Mouse (Mus musculus): ENCODE results near the gene Ing5. TPM values are rescaled to one million over a fixed set of nuclear protein-coding genes. Genes with fewer than 3 reads are reported as not detected.
"Not testable (repeated sequence)": the region's sequence is repeated elsewhere in the genome, so short reads cannot be mapped to it uniquely, and the experiment has no call there.

Gene Ing5
- polyA plus RNA-seq, 1 experiment, result not detected

DNA sequence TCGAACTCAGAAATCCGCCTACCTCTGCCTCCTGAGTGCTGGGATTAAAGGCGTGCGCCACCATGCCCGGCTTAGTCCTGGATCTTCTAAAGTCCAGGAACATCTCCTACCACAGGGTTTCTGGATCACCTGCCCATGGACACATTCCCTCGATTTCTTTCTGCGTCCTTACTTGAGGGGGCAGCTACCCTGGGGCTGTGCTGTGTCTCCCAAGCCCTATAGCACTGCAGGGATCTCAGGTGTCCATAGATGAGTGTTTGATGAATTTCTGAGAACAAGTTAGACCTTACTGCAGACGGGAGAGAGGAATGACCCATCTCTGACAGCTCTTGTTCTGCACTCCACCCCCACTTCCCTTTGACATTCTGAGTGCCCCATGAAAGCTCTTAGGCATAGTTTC lies 33.6 kb downstream of the Ing5 start:
- Histone ChIP-seq H3K4me3 (ENCODE audit: insufficient read depth, low read depth, low read length) (no peak overlapping the region), H3K27ac (ENCODE audit: insufficient read depth, low read depth, low read length) (no peak overlapping the region), H3K4me1 (ENCODE audit: control insufficient read depth, insufficient read depth, low read length) (no peaks in the 10 kb centered on the region)
- WGBS, result 95% methylated on average over 8 of the region's 8 CpGs
- TF ChIP-seq POLR2A (IDR thresholded peaks at IDR 0.05; ENCODE audit: insufficient read depth, low read depth, low read length) (no peak), CTCF (IDR thresholded peaks at IDR 0.05; ENCODE audit: insufficient read depth, low read depth, low read length) (no peak)

- H3K4me1 ChIP-seq (ENCODE audit: control insufficient read depth, insufficient read depth, low read length); H3K27ac ChIP-seq (ENCODE audit: insufficient read depth, low read depth, low read length): not testable (repeated sequence)
- 92% methylated on average over 8 of the region's 8 CpGs for WGBS
These were observed 34.8 kb downstream of the Ing5 start for GRCm38 (mm10) chr1:93838569-93838968.

GRCm38 (mm10) chr1:93845766-93846366 lies 42.1 kb downstream of the Ing5 start:
- 75% methylated on average over 1 of the region's 3 CpGs for WGBS
- not testable (repeated sequence) for H3K4me1 ChIP-seq (ENCODE audit: control insufficient read depth, insufficient read depth, low read length)

More at GRCm38 (mm10) chr1:93838569-93838968, 34.8 kb downstream of the Ing5 start:
- H3K4me3 ChIP-seq (ENCODE audit: insufficient read depth, low read depth, low read length), result not testable (repeated sequence)

GRCm38 (mm10) chr1:93855790-93856189 lies 52.0 kb downstream of the Ing5 start:
- 90% methylated on average over 4 of the region's 4 CpGs for WGBS
- not testable (repeated sequence) for H3K4me3 ChIP-seq (ENCODE audit: insufficient read depth, low read depth, low read length); H3K27ac ChIP-seq (ENCODE audit: insufficient read depth, low read depth, low read length); H3K4me1 ChIP-seq (ENCODE audit: control insufficient read depth, insufficient read depth, low read length)

More at GRCm38 (mm10) chr1:93845766-93846366, 42.1 kb downstream of the Ing5 start:
- not testable (repeated sequence) for H3K4me3 ChIP-seq (ENCODE audit: insufficient read depth, low read depth, low read length); H3K27ac ChIP-seq (ENCODE audit: insufficient read depth, low read depth, low read length)

DNA sequence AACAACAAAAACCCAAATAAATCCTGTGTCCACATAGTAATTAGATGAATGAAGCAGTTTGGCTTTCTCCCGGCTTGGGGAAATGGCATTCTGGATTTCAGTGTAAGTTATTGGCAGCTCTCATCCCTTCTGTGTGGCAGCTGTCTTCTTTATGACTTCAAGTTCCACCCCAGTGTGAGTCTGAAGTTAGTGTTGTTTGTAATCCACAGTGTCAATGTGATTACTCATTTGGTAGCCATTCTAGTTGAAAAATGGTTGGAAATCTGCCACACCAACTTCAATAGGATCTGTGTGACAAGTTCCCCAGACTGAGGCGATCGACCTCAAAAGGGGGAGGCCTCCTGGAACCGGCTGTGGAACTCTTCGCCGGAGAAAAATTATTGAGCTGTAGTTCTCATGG lies 53.6 kb downstream of the Ing5 start:
- TF ChIP-seq CTCF (IDR thresholded peaks at IDR 0.05; ENCODE audit: insufficient read depth, low read depth, low read length) (no peak), POLR2A (IDR thresholded peaks at IDR 0.05; ENCODE audit: insufficient read depth, low read depth, low read length) (no peak)
- H3K4me1 ChIP-seq (ENCODE audit: control insufficient read depth, insufficient read depth, low read length), result no peaks in the 10 kb centered on the region
- H3K4me3 ChIP-seq (ENCODE audit: insufficient read depth, low read depth, low read length), result no peak overlapping the region
- 21% methylated on average over 6 of the region's 6 CpGs for WGBS
- H3K27ac ChIP-seq (ENCODE audit: insufficient read depth, low read depth, low read length), result no peak overlapping the region

- 71% methylated on average over 3 of the region's 3 CpGs for WGBS
- TF ChIP-seq POLR2A (IDR thresholded peaks at IDR 0.05; ENCODE audit: insufficient read depth, low read depth, low read length) (no peak), CTCF (IDR thresholded peaks at IDR 0.05; ENCODE audit: insufficient read depth, low read depth, low read length) (no peak)
- no peak overlapping the region for H3K4me3 ChIP-seq (ENCODE audit: insufficient read depth, low read depth, low read length)
These were observed 54.2 kb downstream of the Ing5 start for GRCm38 (mm10) chr1:93857991-93858390.

GRCm38 (mm10) chr1:93859619-93860018 lies 55.9 kb downstream of the Ing5 start:
- Histone ChIP-seq H3K4me3 (ENCODE audit: insufficient read depth, low read depth, low read length) (no peak overlapping the region), H3K27ac (ENCODE audit: insufficient read depth, low read depth, low read length) (no peak overlapping the region), H3K4me1 (ENCODE audit: control insufficient read depth, insufficient read depth, low read length) (no peaks in the 10 kb centered on the region)
- TF ChIP-seq CTCF (IDR thresholded peaks at IDR 0.05; ENCODE audit: insufficient read depth, low read depth, low read length) (no peak), POLR2A (IDR thresholded peaks at IDR 0.05; ENCODE audit: insufficient read depth, low read depth, low read length) (no peak)

More at GRCm38 (mm10) chr1:93857991-93858390, 54.2 kb downstream of the Ing5 start:
- Histone ChIP-seq H3K4me1 (ENCODE audit: control insufficient read depth, insufficient read depth, low read length) (no peaks in the 10 kb centered on the region), H3K27ac (ENCODE audit: insufficient read depth, low read depth, low read length) (no peak overlapping the region)

DNA sequence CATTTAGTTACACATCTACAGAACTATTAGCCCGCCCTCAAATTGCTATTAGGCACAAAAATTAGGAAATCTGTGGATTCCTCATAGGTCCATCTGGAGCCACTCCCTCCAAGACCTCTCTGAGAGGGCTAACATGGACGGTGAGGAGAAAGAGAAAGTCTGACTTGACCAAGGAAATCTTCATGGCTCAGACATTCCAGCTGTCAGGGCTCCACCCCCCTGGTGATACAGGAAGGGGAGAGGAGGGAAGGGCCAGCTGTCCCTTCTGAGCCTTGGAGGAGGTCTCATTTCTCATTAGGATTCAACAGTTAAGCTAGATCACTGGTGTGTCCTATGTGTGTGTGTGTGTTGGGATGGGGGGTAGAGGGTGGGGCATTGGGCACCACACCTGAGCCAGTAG lies 57.3 kb downstream of the Ing5 start, which contains the start of gene Gal3st2:
TSS of gene Gal3st2 (plus strand) at position 259 of the 400 bp plus-strand sequence.
- not testable (repeated sequence) for H3K4me1 ChIP-seq (ENCODE audit: control insufficient read depth, insufficient read depth, low read length); H3K4me3 ChIP-seq (ENCODE audit: insufficient read depth, low read depth, low read length); H3K27ac ChIP-seq (ENCODE audit: insufficient read depth, low read depth, low read length)
- 74% methylated on average over 2 of the region's 2 CpGs for WGBS

Other genes starting within 250 kb of the Ing5 start
- not detected in 2 replicates for gene Stk25, start 145.3 kb upstream of the Ing5 start, polyA plus RNA-seq (2012; ENCODE audit: insufficient read depth, insufficient read length, low replicate concordance, missing spikeins)
- not detected in 2 replicates for gene Bok, start 118.3 kb upstream of the Ing5 start, polyA plus RNA-seq (2012; ENCODE audit: insufficient read depth, insufficient read length, low replicate concordance, missing spikeins)
- not detected in 2 replicates for gene Atg4b, start 52.5 kb upstream of the Ing5 start, polyA plus RNA-seq (2012; ENCODE audit: insufficient read depth, insufficient read length, low replicate concordance, missing spikeins)
- not detected in 2 replicates for gene Thap4, start 49.1 kb upstream of the Ing5 start, polyA plus RNA-seq (2012; ENCODE audit: insufficient read depth, insufficient read length, low replicate concordance, missing spikeins)
- gene Dtymk, start 2.0 kb upstream of the Ing5 start, polyA plus RNA-seq (2012; ENCODE audit: insufficient read depth, insufficient read length, low replicate concordance, missing spikeins), result not detected in 2 replicates
- gene D2hgdh, start 20.9 kb downstream of the Ing5 start, polyA plus RNA-seq (2012; ENCODE audit: insufficient read depth, insufficient read length, low replicate concordance, missing spikeins), result not detected in 2 replicates
- not detected in 2 replicates for gene Gal3st2, start 57.3 kb downstream of the Ing5 start, polyA plus RNA-seq (2012; ENCODE audit: insufficient read depth, insufficient read length, low replicate concordance, missing spikeins)
- gene Gal3st2b, start 114.3 kb downstream of the Ing5 start, polyA plus RNA-seq (2012; ENCODE audit: insufficient read depth, insufficient read length, low replicate concordance, missing spikeins), result not detected in 2 replicates
- gene Gal3st2c, start 186.5 kb downstream of the Ing5 start, polyA plus RNA-seq (2012; ENCODE audit: insufficient read depth, insufficient read length, low replicate concordance, missing spikeins), result not detected in 2 replicates
- gene Neu4, start 216.5 kb downstream of the Ing5 start, polyA plus RNA-seq (2012; ENCODE audit: insufficient read depth, insufficient read length, low replicate concordance, missing spikeins), result not detected in 2 replicates
- gene Pdcd1, start 248.6 kb downstream of the Ing5 start, polyA plus RNA-seq (2012; ENCODE audit: insufficient read depth, insufficient read length, low replicate concordance, missing spikeins), result not detected in 2 replicates